Mouse (Mus musculus) thymus, adult 18-20 months (tissue): ENCODE results near the gene Borcs8.

Experiments
- DNase-seq, 2 experiments: peaks; one replicate each; pipeline ENCODE4 v3.0.0; 2022; ENCODE audit warnings: mixed read lengths in 2 of 2

Gene Borcs8

DNA sequence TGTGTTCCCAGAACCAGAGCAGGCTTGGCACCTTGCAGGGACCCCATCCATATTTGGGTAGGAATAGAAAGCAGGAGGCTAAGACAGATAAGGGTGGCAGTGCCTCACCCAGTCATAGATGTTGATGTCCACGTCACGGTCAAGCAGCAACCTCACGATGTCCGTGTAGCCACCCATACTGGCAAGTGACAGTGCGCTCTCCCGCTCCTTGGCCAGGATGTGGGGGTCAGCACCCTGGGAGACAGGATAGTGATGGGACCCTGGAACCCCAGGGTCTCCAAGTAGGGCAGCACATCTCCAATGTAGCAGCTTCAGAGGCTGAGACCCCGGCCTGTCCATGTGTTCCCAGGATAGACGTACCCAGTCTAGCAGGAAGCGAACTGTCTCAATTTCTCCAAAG, 4.4 kb upstream of the Borcs8 start:
- no peak for DNase-seq

DNA sequence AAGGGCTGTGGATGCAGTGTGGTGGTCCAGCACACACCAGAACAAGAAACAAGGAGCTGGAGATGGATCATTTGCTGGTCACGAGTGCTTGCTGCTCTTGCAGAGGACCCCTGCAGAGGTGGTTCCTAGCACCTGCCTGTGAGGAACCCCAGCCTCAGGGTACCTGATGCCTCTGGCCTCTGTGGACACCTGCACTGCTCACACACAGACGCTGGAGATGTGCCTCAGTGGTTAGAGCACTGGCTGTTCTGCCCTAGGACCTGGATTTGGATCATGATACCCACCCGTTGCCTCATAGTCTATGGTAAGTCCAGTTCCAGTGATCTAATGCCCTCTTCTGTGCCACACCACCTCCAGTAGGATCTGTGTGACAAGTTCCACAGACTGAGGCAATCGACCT, 2.7 kb upstream of the Borcs8 start:
- no peak for DNase-seq

DNA sequence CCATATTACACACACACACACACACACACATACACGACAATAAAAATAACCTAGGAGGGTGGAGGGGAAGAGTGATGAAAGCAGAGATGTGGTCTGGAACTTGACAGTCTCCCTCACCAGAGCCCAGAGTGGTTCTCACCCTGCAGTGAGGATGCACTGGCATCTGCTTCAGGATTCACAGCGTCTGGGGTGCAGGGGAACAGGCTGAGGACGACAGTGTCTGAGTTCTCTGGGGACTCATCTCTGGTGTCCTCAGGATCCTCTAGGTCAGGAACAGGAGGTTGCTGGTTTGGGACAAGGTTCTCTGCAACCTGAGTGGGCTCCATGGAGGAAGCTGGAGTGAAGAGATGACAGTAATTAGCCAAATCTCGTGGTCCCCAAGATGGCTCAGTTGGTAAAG, 1.4 kb upstream of the Borcs8 start:
- DNase-seq, result no peak

DNA sequence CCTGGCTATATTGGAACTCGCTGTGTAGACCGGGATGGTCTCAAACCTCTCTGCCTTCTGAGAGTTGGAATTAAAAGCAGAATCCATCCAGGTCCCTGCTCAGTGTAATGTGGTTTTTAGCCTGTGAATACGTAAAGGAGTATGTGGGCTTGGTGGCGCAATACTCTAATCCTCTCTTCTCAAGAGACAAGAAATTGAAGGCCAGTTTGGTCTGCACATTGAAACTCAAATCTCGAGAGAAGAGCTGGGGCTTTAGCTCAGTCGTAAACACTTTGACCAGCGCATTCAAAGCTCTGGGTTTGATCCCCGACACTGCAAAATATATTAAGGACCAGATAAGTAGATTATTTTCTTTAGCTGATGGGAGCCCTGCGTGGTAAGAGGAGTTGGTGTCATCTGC, 682 bp downstream of the Borcs8 start:
- no peak for DNase-seq

DNA sequence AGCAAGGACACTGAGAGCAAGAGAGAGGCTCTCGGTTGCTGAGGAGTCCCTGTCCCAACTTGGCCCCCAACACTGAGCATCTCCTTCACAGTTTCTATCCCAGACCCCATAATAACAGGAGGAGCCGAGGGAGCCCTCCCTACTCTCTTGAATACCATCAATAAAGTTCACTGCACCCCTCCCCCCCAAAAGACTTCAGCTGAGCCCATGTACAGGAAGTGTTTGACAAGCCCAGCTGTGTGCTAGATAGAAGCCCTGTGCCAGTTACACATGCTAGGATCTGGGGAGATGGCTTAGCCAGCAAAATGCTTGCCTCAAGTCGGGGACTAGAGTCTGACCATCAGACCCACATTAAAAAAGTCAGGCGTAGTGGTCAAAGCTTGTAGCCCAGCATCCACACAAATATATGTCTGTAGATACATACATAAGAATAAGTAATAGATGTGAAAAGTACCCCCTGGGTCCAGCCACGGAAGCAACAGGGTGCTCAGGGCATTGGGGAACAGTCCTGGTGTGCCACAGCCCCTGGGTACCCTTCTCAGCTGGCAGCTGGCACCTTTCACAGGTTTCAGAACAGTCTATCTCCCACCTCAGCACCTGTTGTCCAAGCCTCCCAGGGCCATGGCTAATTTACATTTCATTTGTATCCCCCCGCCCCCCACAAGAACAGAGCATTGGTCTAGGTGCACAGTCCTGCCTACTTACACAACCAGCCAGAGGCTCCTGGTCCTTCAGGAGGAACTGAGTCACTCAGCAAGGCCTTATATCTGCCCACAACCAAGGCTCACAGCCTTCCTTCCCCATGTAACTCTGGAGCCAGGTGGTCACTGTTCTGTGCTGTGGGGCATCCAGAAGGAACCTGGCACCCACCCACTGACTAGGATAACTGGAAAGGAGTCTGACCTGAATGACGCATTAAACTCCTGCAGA, 8.6 kb downstream of the Borcs8 start:
- no peak for DNase-seq

DNA sequence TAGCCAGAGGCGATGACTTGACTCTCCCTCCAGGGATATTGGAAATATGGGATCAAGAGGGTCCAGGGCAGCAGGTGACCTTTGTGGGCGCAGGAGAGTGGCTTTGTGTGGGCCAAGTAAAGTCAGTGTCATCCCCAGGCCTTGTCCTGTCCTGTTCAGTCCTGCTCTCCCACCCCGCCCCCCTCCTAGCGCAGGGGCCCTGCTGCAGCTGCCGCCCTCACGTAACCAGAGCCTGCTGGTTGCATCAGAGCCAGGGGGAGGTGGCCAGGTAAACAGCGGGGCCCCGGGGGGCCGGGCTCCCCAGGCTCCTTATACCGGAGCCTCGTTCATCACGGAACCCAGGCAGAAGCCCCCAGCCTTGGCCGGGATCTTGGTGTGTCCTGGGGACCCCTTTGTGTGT, 10.9 kb downstream of the Borcs8 start:
- no peak for DNase-seq

DNA sequence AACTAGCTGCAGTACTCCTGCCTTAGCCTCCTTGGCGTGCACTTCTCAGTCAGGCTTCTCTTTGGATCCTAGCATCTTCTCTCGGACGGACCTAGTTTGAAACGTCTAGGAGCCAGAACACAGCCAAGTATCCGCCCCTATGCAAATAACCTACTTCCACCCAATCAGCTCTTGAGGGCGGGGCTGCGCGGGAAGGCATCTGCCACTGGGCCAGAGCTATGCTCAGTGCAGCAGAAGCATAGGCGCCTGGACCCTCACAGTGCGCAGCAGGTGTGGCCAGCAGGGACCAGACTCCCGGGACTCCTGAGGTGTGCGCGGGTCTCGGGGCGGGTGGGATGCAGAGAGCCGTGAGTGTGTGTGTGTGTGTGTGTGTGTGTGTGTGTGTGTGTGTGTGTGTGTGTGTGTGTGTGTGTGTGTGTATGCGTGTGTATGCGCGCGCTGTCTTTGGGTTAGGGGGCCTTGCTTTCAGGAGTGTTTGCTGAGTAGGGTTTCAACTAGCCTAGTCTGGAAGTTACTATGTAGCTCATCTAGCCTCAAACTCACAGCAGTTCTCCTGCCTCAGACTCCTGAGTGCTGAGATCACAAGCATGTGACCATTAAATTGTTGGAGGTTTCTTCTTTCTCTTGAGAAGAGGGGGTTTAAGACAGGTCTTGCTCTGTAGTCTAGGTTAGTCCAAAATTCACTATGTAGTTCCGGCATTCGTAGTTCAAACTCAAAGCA, 13.4 kb downstream of the Borcs8 start:
- DNase-seq, result peak; percentile 69 to 75

DNA sequence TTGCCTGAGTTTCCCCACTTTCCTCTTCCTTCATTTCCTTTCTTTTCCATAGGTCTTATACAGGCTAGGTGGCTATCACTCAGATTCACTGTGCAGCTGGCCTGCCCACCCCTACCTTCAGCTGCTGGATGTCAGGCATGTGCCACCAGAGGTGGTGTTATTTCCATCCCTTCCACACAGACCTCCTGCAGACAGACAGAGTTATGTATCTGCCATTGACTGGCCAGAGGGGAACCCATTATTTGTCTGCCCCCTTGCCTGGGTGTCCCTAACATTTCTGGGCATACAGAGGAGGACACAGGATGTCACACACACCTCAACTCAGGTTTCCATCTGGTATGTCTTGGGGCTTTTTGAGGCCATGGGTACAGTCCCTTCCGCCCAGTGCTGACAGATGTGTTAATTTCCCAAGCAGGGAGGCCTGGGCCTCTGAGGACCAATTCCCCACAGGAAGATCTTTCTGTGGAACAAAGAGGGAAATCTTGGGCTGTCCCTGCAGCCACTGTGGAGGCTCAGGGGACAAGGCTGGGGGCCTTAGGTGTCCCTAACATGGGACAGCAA, 18.0 kb downstream of the Borcs8 start:
- no peak for DNase-seq

DNA sequence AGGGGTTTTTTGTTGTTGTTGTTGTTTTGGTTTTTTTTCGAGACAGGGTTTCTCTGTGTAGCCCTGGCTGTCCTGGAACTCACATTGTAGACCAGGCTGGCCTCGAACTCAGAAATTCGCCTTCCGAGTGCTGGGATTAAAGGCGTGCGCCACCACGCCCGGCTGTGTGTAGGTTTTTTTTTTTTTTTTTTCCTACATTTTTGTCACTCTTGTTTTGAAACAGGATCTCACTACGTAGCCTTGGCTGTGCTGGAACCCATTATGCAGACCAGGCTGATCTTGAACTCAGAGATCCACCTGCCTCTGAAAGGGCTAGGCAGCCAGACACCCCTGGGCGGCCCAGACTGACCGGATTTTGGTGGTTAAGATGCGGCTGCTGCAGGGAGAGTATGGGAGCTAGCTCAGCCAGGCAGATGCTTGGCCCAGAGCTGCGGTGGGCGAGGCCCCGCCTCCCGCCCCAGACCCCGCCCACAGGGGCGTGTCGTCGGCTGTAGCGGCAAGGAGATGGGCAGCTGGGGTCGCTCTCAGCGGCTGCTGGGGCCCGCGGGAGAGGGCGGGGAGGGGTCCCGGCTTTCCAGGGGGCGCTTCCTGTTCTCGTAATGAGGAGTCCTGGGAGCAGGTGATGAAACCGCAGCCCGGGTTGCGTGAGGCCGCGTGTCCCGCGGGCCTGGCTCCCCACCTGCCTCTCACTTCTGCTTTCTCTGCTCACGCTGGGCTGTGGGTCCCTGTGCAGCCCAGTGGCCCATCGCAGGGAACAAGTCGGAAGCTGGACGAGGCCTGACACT, 19.0 kb downstream of the Borcs8 start:
- peak; percentile 72 to 77 for DNase-seq

DNA sequence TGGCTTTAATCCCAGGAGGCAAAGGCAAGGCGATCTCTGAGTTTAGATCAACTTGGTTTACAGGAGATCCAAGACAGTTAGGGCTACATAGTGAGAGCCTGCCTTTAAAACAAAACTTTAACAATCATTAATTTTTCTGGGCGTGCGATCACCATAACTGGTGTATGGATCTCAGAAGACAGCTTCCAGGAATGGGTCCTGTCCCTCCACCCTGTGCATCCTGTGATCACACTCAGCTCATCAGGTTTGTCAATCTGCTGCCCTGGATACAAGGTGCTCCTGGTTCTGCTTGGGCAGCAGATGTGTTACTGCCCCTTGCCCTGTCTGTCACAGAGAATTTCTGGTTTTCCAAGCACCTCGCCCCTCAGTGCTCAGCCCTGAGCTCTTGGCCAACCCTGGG, 19.9 kb downstream of the Borcs8 start:
- DNase-seq, result no peak

DNA sequence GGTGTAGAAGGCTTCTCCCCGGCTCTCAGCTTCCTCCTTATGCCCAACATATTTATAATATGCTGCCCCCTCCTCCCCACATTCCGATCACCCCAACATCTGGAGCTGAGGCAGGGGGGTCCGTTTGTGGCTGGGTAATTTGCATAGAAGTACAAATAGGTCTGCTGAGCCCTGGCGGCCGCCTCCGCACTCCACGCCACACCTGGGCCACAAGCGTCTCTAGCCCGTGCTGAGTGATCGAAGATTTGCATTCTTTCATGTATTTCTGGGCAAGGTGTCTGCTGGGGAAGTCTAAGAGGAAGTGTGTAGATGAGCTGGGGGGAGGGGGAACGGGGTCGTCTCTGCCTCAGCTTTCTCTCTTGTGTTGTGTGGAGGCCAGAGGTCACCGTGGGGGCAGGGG, 20.7 kb downstream of the Borcs8 start:
- DNase-seq, result peak in 1 of 2 experiments; percentile 47

DNA sequence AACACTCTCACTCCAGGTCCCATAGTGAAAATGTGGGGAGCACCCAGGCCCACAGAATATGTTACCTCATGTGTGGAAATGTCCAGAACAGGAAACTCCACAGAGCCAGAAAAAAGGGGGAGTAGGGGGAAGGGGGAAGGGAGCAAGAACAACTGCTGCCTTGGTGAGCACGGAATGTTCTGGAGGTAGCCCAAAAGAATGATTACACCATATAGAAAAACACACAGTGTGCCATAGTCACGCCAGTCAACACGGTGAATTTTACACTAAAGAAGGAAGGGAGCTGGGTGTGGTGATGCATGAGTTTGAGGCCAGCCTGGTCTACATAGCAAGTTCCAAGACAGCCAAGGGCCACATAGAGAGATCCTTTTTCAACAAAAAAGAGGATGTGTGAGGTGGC, 24.0 kb downstream of the Borcs8 start:
- DNase-seq, result no peak

DNA sequence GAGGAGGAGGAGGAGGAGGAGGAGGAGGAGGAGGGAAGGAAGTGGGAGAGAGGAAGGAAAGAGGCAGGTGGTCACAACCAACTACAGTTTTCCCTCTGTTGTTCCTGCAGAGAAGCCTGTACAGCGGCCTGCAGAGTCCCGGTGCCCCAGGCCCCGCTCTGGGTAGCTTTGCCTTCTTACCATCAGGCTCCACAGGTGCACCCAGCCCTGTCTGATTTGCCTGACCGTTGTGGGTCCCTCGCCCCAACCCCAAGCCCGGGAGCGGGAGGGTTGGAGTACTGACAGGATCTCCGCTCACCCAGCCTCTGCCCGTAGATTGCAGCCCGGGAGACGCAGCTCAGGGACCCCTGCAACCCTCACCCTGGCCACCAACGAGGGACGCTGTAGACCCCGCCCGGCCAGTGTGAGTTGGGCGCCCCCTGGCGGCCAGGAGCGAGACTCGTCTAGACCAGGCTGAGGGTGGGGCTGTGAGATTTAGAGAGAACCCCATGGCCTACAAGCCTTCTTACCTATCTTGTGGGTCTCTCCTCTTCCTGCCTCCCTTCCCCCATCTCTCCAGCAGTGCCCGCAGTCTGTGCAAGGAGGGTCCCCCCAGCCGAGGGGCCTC, 27.3 kb downstream of the Borcs8 start:
- DNase-seq, result peak; percentile 56 to 62

DNA sequence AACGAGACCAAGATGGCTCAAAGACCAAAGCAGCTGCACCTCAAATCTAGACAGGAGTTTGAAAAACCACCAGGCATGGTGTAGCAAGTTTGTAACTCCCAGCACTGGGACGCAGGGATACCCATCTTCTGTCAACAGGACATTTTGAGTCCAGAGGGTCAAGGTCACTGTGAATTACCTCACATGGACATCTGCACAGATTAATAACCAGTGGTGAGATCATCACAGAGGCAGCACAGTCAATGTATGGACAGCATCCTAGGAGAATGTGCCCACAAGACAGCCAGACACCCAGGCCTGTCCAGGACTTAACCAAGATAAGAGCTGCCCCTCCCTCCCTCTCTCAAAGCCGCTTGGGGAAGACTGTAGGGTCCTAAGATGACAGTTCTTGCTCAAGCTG, 30.8 kb downstream of the Borcs8 start:
- no peak for DNase-seq

DNA sequence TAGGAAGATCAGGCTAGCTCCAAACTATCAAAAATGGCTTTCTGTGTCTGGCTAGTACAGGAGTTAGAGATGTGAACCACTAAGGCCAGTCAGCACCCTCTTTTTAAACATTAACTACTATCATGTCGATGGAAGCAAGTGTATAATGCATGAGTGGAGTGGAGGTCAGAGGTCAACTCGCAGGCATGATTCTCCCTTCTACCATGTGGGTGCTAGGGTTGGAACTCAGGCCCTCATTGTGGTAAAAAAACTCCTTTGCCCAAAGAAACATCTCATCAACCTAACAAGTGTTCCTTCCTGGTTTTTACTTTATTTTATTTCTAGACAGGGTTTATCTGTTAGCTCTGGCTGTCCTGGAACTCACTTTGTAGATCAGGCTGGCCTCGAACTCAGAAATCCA, 31.4 kb downstream of the Borcs8 start:
- DNase-seq, result no peak

DNA sequence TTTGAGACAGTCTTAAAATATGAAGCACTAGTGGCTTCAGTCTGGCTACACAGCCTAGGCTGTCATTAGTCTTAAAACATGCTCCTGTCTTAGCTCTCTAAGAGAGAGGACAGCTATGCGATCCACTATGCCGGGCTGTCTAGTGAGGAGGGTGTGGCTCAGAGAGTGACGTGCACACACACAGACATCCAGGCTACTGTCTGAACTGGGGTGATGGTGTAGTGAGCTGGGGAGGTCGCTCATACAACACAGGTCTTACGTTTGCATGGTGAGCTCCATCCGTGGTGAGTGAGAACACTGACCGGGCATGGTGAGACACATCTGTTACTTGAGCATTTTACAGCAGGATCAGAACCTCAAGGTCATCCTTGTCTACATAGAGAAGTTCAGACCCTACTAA, 31.9 kb downstream of the Borcs8 start:
- no peak for DNase-seq

DNA sequence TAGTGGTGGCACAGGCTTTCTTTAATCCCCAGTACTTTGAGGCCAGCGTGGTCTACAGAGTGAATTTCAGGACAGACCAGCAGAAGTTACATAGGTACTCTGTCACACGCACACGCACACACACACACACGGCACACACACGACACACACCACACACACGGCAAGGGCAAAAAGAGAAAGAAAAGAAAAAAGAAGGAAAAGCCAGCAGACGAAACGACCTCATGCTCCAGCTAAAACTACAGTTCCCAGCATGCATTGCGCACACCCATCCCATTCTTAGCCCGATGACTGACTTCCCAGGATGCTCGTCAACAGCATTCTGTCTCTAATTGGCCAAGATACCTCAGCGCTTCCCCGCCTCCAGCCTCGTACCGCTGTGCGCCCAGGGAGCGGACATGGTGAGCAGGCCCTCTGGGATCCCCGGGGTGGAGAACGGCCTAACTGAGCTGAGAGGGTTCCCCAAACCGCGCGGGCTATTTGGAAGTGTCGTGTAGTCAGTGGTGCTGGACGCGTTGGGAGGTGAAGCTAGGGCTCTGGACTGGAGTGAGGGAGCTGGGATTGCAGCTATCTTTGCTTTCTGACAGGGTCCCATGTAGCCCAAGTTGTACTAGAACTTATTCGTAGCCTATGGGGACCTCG, 32.9 kb downstream of the Borcs8 start, which contains the start of gene Tmem161a:
Tmem161a (plus strand) TSS at position 314 of the 639 bp plus-strand sequence.
- peak; percentile 82 to 90 for DNase-seq

DNA sequence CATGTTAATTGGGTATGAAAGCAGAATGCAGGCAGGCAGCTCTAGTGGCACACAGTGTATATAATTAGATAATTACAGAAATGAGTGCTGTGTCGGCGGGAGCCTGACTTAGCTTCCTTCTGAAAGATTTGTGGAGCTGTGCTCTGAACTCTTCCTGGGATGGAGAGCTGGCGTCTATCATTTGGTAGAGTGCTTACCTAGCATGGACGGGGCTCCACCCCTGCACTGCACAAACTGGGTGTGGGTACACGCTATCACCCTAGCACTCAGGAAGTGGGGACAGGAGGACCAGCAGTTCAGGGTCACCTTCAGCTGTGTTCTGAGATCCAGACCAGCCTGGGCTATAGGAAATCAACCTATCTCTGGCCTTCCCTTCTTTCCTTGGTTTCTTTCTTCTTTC, 34.0 kb downstream of the Borcs8 start:
- DNase-seq, result no peak

DNA sequence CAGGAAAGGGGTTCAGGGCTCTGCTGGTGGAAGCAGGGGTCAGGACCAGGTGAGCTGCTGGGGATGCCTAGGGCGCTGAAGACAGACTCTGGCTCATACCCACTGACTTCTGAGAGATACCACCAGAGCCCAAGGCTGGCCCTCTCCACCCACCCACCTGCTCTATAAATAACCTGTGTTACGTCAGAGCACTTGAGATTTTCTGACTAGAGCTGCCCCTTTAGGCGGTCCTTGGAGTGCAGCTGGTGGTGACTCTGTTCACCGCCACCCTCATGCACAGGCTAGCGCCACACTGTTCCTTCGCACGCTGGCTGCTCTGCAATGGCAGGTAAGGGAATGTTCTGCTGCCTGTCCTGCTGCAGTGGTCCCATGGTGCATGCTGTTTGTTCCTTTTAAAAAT, 34.8 kb downstream of the Borcs8 start:
- DNase-seq, result no peak

DNA sequence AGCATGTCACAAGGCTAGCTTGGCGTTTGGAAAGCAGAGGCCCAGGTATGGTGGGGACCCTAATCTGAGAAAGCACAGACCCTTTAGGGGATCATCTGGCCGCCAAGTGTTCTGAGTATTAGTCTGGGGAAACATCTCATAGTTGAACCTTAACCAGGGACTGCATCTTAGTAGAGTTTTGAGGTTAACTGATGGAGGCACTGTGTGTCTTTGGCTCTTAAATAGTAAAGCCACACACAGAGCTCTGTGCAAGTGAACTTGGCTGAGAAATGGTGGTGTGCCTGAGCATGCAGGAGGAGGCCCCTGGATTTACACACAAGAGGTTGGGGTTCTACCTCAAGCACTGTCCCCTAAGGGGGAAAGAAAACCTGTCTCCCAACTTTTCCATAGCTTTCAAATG, 38.9 kb downstream of the Borcs8 start:
- no peak for DNase-seq

DNA sequence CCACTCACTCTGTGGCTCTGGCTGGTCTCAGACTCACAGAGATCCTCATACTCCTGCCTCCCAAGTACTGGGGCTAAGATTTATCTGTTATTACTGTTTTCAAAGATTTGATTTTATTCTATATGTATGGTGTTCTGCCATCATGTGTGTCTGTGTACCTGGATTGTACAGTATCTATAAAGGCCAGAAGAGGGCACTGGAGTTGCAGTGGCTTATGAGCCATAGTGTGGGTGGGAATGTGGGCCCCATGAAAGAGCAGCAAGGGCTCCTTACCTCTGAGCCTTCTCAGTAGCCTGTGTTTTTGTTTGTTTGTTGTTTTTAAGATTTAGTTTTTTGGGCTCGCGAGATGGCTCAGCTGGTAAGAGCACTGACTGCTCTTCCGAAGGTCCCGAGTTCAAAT, 39.8 kb downstream of the Borcs8 start:
- DNase-seq, result no peak
